Mouse (Mus musculus) left cerebral cortex, adult 9 months (tissue): ENCODE measurements around the gene Smim24.

Experiments
- DNase-seq, 2 experiments: peaks; one replicate each; pipeline ENCODE4 v3.0.0; 2022; ENCODE audit warnings: low spot score in 2 of 2

Gene Smim24

GRCm38 (mm10) chr10:81409330-81409729 lies 16.5 kb downstream of the Smim24 start:
- DNase-seq = no peak

DNA sequence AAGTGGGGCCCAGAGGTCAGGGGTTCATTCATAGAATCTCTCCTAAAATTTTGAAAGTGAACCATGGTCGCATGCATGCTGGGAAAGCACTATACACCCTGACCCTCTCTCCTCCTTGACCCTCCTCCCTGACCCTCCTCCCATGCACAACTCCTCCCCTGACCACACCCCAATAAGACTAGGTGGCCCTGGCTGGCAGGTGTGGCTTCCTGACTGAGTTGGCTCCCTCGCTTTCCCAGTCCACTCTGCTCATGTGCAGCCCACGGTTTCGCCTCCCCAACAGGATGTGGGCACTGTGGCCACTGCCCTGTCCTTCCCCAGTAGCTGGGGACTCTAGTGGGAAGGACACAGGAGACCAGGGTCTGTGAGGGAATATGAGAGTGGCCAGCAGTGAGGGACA lies 17.5 kb downstream of the Smim24 start:
- DNase-seq = no peak

DNA sequence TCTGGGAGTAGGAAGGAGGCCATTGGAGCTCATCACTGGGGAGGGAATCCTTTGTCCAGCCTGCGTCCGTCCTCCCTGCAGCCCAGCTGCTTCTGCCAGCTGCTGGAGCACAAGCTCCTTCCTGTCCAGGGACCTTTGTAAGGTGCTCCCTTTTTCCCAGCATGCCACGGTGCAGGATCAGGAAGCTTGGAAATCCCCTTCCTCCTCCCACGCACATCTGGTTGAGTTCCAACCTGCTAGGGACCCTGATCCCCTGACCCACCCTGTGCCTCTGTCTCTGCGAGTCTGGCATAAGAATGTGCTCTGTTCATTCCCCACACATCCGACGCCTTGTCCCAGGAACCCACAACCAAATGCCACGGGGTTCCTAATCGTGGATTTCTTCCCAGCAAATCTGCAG lies 18.1 kb downstream of the Smim24 start:
- no peak for DNase-seq

DNA sequence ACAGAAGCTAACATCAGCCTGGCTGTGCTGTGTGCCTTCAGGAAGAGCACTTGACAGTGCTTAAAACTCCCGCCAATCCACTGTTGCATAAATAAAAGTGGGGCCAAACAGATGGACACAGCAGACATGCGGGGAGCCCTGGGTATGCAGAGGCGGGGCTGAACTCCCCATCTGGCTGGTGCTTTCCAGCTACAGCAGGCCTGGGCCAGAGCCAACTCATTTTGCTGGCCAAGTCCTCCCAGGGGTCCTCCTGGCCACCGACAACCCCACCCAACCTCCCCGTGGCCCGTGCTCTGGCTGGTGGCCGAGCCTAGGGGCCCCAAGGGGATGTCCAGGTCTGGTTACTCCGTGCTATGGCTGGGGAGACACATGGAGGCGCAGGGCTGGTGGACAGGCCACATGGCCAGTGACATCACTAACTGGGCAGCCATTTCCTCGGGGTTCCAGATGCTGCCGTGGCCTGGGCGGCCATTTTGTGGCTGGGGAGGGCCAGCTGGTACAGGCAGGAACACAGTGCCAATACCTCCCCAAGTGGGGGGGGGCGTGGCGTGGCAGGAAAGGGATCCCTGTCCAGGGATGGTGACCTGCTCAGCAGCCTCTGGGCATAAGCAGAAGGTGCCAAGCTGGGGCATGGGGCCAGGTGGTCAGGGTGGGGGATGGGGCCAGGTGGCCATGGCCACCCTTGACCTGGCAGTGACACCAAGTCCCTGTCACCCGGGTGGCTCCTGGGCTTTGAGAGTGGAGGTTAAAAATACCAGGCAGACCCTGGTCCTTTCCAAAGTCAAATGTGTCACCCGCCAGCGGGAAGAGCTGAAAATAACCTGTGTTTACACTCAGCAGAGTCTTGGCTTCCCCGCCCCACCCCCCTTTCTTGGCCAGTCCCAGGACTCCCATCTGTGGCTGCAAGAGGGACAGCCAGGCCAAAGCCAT lies 18.9 kb downstream of the Smim24 start:
- peak in 1 of 2 experiments; percentile 79 for DNase-seq

DNA sequence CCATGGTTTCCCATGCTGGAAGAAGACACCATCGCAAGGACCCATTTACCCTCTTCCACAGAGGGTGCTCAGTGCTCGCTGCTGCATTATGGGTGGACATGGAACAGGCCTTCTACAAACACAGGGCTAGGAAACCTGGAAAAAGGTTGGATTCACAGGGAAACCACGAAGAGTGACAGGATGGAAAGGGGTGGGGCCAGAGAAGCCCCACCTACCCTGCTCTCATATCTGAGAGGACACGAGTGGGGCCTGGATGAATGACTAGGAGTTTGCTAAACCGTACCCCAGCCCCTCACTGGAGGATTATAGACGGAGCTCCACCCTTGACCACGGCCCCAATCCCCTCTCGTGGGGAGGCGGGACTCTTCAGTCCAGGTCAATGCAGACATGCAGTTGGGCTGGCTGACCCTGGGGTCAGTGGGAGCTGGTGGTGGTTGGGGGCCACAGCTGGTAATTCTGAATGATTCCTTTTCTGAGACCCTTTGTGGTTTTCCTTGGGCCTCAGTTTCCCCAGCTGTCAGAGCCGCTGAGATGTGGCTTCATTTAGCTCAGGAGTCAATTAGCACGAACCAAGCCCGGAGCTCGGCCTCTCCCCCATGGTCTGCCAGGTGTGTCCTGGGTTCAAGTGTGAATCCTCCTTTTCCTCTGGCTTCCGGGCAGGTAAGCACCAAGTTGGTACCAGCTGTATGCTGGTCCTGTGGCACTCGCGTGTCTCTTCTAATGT lies 19.9 kb downstream of the Smim24 start:
- no peak for DNase-seq

GRCm38 (mm10) chr10:81413310-81414261 lies 20.7 kb downstream of the Smim24 start:
- peak in 1 of 2 experiments; percentile 81 for DNase-seq

GRCm38 (mm10) chr10:81414682-81415081 lies 21.8 kb downstream of the Smim24 start:
- DNase-seq = no peak

GRCm38 (mm10) chr10:81415146-81415545 lies 22.3 kb downstream of the Smim24 start:
- DNase-seq = no peak

DNA sequence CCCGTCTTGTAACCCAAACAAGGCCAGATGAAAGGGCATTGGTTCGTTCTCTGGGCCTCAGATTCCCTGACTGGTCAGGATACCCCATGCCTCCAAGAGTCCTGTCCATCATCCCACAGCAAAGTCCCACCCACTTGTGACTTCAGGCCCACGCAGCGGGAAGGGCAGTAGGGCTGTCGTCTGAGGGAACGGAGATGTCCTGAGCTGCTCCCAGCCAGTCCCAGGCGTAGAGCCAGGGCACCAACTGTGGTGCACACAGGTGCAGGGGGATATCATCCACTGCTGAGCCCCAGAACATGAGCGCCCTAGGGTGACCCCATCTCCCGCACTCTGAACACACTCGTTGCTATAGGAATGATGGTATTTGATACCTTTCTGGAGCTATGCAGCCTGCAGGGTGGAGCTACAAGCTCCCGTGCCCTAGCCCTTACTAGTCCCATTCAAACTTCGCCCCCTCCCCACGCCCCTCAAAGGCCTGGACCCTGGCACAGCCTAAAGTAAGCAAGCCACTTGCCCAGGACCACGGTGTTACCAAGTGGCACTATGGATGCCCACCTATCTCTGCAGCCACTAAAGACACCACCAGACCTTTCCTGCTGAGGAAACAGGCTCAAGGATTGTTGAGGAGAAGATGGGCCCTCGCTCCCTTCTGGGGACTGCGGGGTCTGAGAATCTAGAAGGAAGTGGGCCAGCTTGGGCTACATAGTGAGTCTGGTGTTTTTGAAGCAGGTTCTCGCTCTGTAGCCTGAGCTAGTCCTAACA lies 22.9 kb downstream of the Smim24 start:
- no peak for DNase-seq

- DNase-seq = peak in 1 of 2 experiments; percentile 90
Observed at GRCm38 (mm10) chr10:81416581-81417226, 23.9 kb downstream of the Smim24 start.

- no peak for DNase-seq
Observed at GRCm38 (mm10) chr10:81417227-81418215, 24.7 kb downstream of the Smim24 start.

- DNase-seq = no peak
Observed at GRCm38 (mm10) chr10:81418216-81419070, 25.6 kb downstream of the Smim24 start.

- DNase-seq = no peak
Observed at GRCm38 (mm10) chr10:81419111-81419928, 26.5 kb downstream of the Smim24 start.

DNA sequence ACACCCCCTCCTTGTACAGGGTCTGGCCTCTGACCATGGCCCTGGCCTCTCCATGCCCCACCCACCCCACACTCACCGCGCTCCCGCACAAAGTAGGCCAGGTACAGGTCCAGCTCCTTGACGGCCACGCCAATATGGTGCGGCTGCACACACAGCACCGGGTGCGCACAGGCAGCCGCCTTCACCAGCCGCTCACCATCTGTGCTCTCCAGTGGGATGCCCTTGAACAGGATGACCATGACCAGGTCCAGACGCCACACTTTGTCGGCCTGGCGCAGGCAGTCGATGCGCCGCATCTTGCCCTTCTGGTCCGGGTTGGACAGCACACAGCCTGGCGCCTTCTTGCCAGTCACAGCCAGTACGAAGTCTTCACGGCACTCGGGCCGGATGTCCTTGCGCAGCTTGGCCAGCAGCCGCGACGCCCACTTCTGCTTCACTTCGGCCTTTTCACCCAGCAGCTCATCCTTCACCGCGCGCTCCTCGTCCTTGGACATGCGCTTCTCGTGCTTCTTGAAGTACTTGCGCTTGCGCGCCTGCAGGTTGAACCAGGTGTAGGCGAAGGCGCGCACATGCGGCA lies 27.4 kb downstream of the Smim24 start:
- DNase-seq = no peak

GRCm38 (mm10) chr10:81421041-81421796 lies 28.4 kb downstream of the Smim24 start:
- DNase-seq = no peak

DNA sequence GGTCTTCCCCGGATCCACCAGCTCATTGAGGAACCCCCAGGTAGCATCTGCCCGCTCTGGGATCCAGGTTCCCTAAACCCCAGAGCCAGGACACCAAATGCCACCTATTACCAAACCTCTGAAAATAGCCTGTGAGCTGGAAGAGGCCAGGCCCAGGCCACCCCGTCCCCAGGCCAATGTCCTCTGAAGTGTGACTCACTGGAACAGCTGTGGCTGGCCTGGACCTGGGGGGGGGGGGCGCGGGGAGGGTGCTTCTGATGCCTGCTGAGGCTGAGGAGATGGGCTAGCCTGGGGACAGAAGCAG lies 28.9 kb downstream of the Smim24 start:
- DNase-seq = no peak
